Mouse (Mus musculus) brain, embryonic 14.5 days (tissue): ENCODE results near the gene Trpm3.

Source experiments
- CTCF ChIP-seq: fragments of 200-500 bp; IDR thresholded peaks from 2 replicates; pipeline ENCODE4 v1.5.1; 2012; ENCODE audit warnings: inconsistent platforms, mild to moderate bottlenecking, moderate library complexity, borderline replicate concordance; ENCODE audit not compliant: insufficient read depth, insufficient read length; ENCODE audit errors: extremely low read depth
- POLR2A ChIP-seq: fragments of 200-500 bp; IDR thresholded peaks from 2 replicates; pipeline ENCODE4 v1.6.1; 2012; ENCODE audit warnings: mild to moderate bottlenecking, inconsistent platforms, borderline replicate concordance; ENCODE audit not compliant: poor library complexity, insufficient read depth, insufficient read length, severe bottlenecking; ENCODE audit errors: extremely low read depth

GRCm38 (mm10) chr19:22910686-22911085 lies 771.8 kb downstream of the Trpm3 start:
- TF ChIP-seq POLR2A (no peak), CTCF (no peak)
